Mouse (Mus musculus) megakaryocyte-erythroid progenitor cell, adult 5-6 weeks (primary cell): Measurements from ENCODE around the gene Ebf3. TPM values are rescaled to one million over a fixed set of nuclear protein-coding genes. Genes with fewer than 3 reads are reported as not detected.

Experiments
- ATAC-seq: replicated peaks from 2 replicates; pipeline ENCODE4 v1.8.0; 2016; ENCODE audit warnings: mild to moderate bottlenecking, inconsistent platforms; ENCODE audit not compliant: severe bottlenecking, poor library complexity, low FRiP score, low TSS enrichment
- total RNA-seq, 2 experiments: library from RNA; stranded (forward) in 1 of 2; stranded (reverse) in 1 of 2; fragments of 200-1000, 215-1000 nt in 1 of 2; fragments of >200 nt in 1 of 2; fragmentation: Nextera tagmentation in 1 of 2; gene quantifications; 2 replicates each; pipeline ENCODE4 v1.2.3; 2014 to 2017

Ebf3 gene
- total RNA-seq, 2 experiments from 2014 or later, result not detected

DNA sequence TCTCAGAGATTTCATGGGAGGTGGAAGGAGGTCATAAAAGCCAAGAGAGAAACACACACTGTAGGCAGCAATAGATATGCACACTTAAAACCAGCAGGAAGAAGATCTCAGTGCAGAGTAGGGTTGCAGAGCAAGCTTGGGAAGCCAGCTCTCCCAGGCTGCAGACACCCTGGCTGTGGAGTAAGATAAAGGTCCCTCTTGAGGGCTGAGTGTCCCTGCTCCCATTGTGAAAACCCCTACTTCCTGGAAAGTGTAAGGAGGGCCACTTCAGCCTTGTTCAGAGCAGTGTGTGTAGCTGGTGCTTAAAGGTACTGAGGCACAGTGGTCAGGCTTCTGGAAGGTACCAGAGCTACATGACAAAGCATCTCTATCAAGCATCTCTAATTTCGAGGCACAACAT, 100.8 kb downstream of the Ebf3 start:
- no peak for ATAC-seq

DNA sequence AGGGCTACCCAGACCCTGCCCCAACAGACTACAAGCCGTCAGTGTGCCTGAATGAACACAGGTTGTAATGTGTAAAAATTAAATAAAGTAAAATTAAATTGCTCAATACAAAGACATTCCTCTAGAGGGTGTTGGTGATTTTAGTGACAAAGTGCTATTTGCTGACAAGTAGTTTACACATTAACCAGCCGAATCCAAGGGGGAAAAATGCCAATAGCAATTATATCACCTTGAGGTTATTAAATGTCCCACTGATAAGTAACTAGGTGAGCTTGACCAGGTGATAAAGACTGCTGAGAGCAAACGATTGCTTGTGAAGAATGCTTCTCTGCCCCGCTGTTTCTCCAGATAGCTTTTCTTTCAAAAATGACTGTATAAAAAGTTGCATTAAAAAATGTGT, 102.9 kb downstream of the Ebf3 start:
- ATAC-seq, result no peak

DNA sequence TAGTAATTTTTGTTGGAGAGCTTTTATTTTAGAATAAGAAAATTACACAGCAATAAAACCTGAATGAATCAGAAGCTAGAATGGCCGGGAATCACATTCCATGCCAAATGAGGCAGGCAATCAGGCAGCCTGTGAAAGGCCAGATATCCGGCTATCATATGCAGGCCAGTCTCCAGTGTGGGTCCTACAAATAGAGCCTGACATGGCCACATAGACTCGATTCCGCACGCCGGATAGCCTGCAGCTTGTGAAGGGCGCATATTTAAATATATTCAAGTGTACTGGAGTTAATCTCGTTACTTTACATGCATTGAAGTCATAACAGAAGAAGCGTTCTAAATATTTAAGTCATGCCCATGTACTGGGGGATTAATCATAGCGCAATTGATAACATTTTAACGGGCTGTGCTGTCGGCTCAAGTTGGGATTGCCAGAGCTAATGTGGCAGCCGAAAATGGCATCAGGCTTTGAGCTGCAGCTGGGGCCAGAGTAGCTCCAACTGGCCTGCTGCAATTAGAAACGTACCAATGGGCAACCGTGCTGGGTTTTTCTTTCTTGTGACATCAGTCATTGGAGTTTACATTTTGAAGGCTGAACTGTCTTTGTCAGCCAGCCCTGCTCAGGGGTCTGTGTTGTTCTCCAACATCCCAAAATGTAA, 104.4 kb downstream of the Ebf3 start:
- ATAC-seq, result no peak

DNA sequence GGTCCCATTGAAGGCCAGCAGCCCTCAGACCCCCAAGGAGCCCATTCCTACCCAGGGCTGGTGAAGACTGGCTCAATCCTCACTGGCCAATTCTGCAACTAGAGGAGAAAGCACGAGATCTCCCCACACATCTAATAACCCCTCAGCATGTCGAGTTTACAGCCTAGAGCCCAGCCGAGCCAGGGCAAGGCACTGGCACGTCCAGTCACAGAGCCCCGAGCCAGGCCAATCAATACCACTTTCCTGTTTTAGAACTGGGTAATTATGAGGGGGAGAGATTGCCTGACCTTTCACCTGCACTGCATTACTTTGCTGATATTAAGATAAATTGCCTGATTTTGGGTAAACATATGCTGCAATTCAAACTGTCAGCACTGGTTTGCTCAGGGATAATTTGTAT, 105.7 kb downstream of the Ebf3 start:
- no peak for ATAC-seq

DNA sequence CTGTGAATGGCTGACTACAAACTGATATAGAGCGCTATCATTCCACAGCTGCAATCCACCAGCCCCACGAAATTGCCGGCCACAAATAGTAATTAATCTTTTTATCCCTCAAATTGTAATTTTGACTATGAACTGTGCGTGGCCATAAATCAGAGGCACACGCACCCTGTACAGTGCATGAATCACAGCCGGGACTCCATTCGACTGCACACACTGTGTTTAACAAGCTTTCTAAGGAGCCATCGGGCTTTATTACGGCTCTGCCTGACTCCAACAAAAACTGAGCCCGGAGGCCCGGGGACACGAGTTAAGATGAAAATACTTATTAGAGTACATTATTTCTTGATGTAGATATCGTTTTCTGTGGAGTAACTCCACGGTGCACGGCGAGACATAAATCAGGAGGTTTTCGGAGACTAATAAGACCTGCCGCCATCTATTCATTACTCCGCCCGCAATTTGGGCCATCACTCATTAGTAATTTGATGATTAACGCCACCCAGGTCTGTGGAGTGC, 107.4 kb downstream of the Ebf3 start:
- ATAC-seq, result no peak

DNA sequence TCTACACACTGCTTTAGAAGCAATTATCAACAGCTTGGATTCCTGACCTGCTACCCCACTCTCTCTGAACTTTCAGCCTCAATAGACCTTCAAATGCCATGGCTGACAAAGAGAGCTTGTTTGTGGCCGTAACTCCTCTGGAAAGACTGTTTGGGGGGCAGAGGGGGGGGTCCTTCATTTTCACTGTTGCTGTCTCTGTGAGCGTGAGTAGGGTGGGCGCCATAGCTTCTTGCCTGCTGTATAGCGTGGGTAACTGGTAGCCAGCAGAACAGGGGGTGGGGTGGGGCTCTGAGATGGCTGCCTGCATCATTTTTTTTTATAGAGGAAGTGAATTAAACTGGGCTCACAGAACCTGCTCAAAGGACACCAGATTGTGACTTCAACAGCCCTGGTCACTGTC, 114.7 kb downstream of the Ebf3 start:
- ATAC-seq, result no peak

DNA sequence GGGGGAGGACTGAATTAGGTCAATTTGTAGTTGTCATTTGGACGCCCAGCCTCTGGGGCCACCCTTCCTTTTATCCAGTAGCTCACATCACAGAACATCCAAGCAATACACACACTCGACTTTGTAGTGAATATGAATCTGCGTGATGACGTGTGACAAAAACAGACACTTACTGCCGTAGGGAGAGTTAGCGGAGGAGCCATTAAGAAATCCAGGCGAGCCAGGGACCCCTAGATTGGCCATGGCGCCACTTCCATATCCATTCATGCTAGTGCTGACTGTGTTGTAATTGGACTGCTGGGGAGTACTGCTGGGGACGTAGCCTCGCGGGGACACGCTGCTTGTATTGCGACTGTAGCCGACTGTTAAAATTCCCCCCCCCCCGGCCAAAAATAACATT, 115.3 kb downstream of the Ebf3 start:
- no peak for ATAC-seq

DNA sequence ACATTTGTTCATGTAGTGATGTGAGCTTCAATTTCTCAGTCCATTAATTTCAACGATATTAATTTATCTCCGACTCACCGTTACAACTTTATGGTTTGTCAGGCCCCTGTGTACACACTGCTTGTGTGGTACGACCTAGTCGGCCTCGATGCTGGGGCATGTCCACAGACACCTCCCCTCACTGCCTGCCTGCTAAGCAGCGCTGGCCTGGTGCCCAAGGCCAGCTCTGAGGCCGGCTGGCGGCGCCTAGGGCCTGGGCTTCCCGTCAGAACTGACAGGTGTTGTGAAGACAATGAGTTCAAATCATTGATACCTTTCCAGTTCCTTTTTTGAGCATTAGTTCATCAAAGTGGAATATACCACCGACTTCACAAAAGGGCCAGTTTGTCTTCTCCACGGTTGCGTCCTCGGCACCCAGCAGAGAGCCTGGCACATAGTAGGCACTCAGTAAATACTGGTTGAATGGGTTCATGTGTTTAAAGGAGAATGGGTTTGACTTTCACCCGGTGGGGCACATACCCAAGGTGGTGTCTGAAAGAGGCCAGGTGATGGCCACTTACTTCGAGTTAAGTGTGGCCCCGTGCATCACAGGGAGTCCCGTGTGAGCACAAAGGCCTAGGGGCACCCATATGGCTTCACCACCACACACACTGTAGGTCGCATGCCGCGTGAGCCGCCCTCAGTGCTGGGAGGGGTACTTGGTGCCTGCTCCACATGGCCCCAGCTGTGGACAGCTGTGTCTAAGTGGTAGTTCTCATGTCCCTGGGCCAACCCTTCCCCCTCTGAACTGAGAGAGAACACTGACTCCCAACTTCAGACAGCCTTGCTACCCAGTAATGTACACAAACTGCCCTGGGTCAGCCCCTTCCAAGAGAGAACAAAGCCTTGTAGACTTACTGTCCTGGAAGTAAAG, 116.9 kb downstream of the Ebf3 start:
- no peak for ATAC-seq

DNA sequence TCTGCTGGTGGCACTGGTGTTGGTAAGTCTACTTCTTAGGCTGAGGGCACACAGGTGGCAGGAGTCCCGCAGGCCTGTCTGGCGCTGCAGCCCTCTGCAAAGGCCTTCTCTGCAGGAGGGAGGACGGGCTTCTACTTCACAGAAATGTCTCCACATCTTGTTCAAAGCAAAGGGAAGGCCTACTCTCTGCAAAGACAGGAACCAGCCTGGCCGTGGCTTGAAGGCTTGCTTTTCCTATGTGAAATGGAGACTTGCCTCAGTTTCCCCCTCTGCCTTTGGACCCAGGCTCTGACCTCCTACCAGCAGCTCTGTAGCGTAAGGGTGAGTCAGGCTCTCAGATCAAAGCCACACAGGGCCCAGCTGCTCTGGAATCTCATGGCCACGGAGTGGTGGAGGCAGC, 117.7 kb downstream of the Ebf3 start:
- no peak for ATAC-seq

DNA sequence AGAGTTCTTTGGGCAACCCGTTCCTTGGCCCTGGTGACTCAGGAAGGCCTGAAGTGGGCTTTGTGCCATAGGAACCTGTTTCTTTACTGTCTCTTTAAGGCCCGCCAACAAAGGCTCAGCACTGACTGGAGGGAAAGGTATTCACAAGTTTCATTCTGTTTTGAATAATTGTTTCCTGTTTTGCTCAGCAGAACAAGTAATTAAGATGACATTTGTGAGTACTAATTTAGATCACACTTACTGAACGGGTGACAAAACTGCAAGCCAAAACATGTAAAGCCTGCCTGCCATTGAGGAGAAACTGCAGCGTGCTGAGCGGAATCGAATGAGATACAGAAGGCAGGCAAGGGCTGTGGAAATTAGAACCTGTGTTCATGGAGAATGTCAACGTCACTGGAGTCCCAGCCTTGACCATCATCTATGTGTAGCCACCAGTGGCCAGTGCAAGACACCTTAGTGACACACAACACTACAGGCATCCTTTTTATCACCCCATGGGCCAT, 121.4 kb downstream of the Ebf3 start:
- ATAC-seq, result no peak

DNA sequence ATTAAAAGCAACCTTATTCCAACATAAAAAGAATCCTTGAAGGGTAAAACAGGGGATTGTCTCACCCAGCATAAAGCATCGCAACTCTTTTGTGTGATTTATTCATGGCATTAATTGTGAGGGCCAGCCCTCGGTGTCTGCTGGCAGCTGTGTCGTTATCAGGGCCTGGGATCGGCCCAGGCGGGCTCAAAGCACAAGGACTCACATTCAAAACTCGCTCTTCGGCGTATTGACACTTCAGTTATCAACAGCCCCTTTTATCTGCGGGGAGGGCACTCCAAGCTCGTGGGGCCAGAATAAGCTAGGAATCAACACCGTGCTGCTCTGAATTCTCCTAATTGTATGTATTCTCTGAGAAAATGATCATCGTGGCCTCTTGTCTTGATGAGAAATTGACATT, 122.4 kb downstream of the Ebf3 start:
- no peak for ATAC-seq

DNA sequence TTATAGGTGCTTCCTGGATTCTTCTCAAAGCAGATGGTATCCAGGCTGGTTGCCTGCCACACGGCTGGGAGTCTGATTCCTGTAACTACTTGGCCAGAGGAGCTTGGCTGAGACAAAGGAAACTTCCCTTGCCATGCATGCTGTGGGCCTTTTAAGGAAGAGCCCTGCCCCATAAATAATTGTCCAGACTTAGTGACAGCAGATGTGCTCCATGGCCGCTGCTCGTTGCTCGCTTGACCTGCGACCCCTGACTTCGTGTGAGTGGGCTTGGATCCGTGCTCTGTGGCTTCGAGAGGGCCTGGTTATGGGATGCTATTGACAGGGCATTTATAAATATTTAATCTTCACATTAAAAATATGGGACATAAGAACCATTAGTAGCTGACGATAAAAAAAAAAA, 142.0 kb downstream of the Ebf3 start:
- no peak for ATAC-seq

DNA sequence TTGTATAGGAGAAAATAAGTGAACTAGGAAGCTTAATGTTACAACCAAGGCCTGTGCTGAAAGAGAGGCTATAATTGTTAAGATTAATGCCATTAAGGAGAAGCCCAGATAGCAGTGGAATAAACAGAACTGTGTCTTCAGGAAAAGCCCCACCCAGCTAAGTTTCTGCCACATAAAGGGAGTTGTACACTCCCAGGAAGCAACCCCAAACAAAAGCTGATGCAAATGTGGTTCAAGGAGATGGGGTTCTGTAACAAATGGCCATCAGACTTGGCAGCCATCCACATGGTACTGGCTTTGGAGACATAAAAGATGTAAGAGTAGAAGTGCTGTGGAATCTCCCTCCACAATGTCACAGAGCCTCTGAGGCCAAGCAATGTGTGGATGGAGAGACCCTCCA, 155.2 kb downstream of the Ebf3 start:
- no peak for ATAC-seq

DNA sequence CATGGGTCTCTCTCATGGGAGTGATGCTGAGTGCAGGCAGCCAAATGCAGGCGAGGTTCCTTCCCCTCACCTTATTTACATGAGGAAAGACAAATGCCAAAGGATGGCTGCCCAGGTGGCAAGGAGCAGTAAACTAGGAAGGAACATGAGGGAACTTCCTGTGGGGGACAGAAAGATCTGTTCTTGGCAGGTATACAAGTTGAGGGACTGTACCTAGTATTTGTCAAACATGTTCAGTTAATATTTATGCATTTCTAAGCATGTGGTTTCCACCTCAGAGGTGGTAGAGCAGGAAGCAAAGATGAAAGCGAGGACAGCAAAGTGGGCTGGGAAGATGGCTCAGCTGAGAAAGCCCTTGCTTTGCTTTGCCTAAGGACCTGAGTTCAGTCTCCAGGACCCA, 159.6 kb downstream of the Ebf3 start:
- ATAC-seq, result no peak

DNA sequence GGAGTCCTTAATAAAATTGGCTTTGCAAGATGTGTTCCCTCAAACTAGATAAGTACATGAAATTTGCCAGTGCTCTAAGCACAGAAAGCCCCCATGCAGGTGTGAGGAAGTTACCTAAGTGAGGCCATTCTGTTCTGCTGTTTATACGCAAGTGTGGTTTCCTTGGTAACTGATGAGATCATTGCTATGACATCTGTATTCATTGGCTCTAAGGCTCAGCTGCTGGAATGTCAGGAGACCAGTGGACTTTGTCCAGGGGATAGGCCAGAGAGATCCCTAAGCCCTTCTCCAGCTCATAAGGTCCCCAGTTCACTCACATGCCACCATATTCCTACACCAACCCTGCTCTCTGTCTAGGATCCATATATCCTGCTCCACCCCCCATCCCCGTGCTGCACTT, 162.4 kb downstream of the Ebf3 start:
- no peak for ATAC-seq

DNA sequence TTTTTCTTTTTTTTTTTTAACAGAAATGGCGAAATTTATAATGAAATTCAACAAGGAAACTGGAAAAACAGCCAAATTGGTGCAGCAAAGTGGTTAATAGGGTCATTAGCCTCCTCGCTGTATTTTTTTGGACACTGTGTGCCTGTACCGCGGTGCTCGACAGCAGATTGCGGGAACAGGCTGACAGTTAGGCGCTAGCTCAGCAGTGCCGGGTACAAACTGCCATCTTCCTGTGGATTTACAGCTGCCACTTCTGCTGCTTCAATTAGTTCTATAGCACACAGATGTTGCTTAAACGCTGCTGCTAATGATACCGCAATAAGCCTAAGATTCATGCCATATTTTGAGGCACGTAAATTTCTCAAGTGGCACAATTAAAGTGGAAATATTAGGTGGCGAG, 167.1 kb downstream of the Ebf3 start:
- ATAC-seq, result no peak

Other genes starting within 250 kb of the Ebf3 start
- 13.0 and 13.1 TPM in 2 replicates for gene 9430038I01Rik, start 96.3 kb upstream of the Ebf3 start, total RNA-seq (2014; fragmentation: Nextera tagmentation)
- 18.5 and 20.6 TPM in 2 replicates for gene 9430038I01Rik, start 96.3 kb upstream of the Ebf3 start, total RNA-seq (2017)
- gene Glrx3, start 123.2 kb upstream of the Ebf3 start, total RNA-seq (2014; fragmentation: Nextera tagmentation), result 139 and 143 TPM in 2 replicates
- gene Glrx3, start 123.2 kb upstream of the Ebf3 start, total RNA-seq (2017), result 194 and 229 TPM in 2 replicates